Mouse (Mus musculus) limb, embryonic 14.5 days (tissue): Measurements from ENCODE around the gene Gm4869. TPM values are rescaled to one million over a fixed set of nuclear protein-coding genes. Genes with fewer than 3 reads are reported as not detected.

Experiments used
- ATAC-seq: fragments of 200-750 bp; cut with Nextera tagmentation; 2 replicates; pipeline ENCODE4 v1.8.0; 2017; ENCODE audit warnings: low read depth, moderate number of reproducible peaks, moderate TSS enrichment; ENCODE audit not compliant: low FRiP score
- DNase-seq: peaks from one replicate; pipeline ENCODE4 v3.0.0-alpha.2; 2015; ENCODE audit warnings: low spot score
- H3K27ac ChIP-seq: fragments of 300-500 bp; sonication (generic); replicated peaks from 2 replicates; pipeline ENCODE4 v1.5.1; 2014; ENCODE audit warnings: low read depth, mild to moderate bottlenecking, low read length, moderate library complexity, mixed read lengths
- H3K27me3 ChIP-seq: fragments of 300-500 bp; sonication (generic); 2 replicates; pipeline ENCODE4 v1.6.1; 2014; ENCODE audit warnings: low read length, mixed read lengths; ENCODE audit not compliant: control insufficient read depth, insufficient read depth
- H3K36me3 ChIP-seq: fragments of 300-500 bp; sonication (generic); 2 replicates; pipeline ENCODE4 v1.6.1; 2014; ENCODE audit warnings: mild to moderate bottlenecking, low read length, moderate library complexity, mixed read lengths; ENCODE audit not compliant: control insufficient read depth, insufficient read depth
- H3K4me1 ChIP-seq: fragments of 300-500 bp; sonication (generic); 2 replicates; pipeline ENCODE4 v1.6.1; 2014; ENCODE audit warnings: antibody characterized with exemption, low read length, mixed read lengths; ENCODE audit not compliant: control insufficient read depth, insufficient read depth
- H3K4me2 ChIP-seq: fragments of 300-500 bp; sonication (generic); replicated peaks from 2 replicates; pipeline ENCODE4 v1.6.1; 2014; ENCODE audit warnings: low read depth, mild to moderate bottlenecking, low read length, moderate library complexity; ENCODE audit not compliant: severe bottlenecking
- H3K4me3 ChIP-seq: fragments of 300-500 bp; sonication (generic); replicated peaks from 2 replicates; pipeline ENCODE4 v1.5.1; 2014; ENCODE audit warnings: low read length
- H3K9ac ChIP-seq: fragments of 300-500 bp; sonication (generic); 2 replicates; pipeline ENCODE4 v1.6.1; 2014; ENCODE audit warnings: mild to moderate bottlenecking, low read depth, low read length, moderate library complexity; ENCODE audit not compliant: severe bottlenecking
- H3K9me3 ChIP-seq: fragments of 300-500 bp; sonication (generic); 2 replicates; pipeline ENCODE4 v1.6.1; 2016; ENCODE audit warnings: low read length; ENCODE audit not compliant: control insufficient read depth
- POLR2A ChIP-seq: fragments of 200-500 bp; IDR thresholded peaks from 2 replicates; pipeline ENCODE4 v1.8.0; 2012; ENCODE audit warnings: inconsistent platforms, mild to moderate bottlenecking, moderate library complexity, borderline replicate concordance; ENCODE audit not compliant: insufficient read depth, insufficient read length; ENCODE audit errors: extremely low read depth
- WGBS: fragments of 180-500 bp; shearing (Covaris S2); extraction: QIAGEN DNeasy Blood & Tissue Kit; methylation state at CpG from one replicate; pipeline ENCODE4 v1.1.7; 2014; 5-methylcytosine and 5-hydroxymethylcytosine counted together
- polyA plus RNA-seq, 2 experiments: library from polyadenylated mRNA; depleted of rRNA in 1 of 2; stranded (reverse) in 1 of 2; unstranded in 1 of 2; fragments of >200 nt; fragmentation: Nextera tagmentation in 1 of 2; extraction: Ambion mirVana in 1 of 2; gene quantifications; 2 replicates each; pipeline versions ENCODE4 v1.2.1 to v1.2.3; 2012 to 2014

Gene Gm4869
- 0.13 TPM in 2 replicates for polyA plus RNA-seq (2012; rRNA removed)
- polyA plus RNA-seq (2014; fragmentation: Nextera tagmentation; extraction: Ambion mirVana), result not detected in 2 replicates

DNA sequence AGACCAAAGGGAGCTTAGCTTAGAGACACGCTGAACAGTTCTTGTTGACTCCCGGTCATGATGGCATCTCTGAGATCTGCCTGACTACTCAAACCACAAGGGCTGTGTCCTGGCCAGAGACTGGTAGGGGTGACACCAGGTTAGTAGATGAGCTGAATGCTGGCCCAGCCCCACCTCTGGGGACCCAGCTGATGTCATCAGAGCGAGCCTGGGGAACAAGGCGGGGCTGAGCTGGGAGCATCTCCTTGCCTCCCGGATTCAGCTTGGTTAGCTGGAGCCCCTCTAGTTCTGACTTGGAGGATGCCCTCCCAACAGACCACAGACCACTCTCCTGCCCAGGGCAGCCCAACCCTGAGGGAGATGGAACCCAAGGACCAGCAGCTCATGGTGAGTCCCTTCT lies at the start of gene Gm4869:
Gm4869 (plus strand) TSS at position 301 of the 400 bp plus-strand sequence.
- WGBS, result 81% methylated on average over 5 of the region's 5 CpGs
- no peak within 1 kb of the TSS for H3K9ac ChIP-seq
- no peaks in the 10 kb centered on the region for H3K9me3 ChIP-seq
- peaks cover 54% of the 10 kb centered on the region for H3K36me3 ChIP-seq
- H3K27ac ChIP-seq, result no peak within 1 kb of the TSS
- no peak within 1 kb of the TSS for H3K4me3 ChIP-seq
- H3K4me2 ChIP-seq, result no peak within 1 kb of the TSS
- ATAC-seq (no peak), DNase-seq (no peak)
- H3K4me1 ChIP-seq, result no peaks in the 10 kb centered on the region
- no peak for TF ChIP-seq POLR2A
- H3K27me3 ChIP-seq, result no peaks in the 10 kb centered on the region

DNA sequence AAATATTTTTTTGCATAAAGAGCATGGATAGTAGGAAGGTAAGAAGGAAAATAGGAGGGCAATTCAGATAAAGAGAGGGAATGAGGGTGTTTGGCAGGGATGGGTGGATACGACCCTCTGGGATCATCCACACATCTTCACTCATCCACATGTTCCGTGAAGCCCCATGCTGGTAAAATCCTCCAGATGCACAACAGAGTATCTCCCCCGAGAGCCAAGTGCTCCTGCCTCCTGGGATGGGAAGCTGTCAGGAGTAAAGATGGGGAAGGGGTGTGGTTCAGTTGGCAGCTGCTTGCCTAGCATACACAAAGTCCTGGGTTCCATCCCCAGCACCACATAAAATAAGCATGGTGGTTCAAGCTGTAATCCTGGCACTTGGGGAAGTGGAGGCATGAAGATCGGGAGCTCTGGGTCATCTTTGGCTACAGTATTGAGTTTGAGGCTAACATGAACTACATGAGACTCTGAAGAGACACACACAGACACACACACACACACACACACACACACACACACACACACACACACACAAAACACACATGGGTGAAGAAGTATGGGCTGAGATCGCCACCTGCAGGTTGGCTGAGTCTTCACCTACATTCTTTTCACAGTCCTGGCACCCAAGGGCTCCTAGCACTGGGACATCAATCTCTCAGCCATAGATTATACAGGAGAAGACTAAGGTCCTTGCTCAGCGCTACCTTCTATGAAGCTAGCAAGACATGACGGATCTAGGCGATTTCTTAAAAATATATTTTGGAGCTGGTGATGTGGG lies 49.1 kb upstream of the Gm4869 start:
- no peaks in the 10 kb centered on the region for H3K9me3 ChIP-seq
- no peak for ATAC-seq
- DNase-seq, result no peak
- no peak overlapping the region for H3K4me3 ChIP-seq
- H3K27ac ChIP-seq, result no peak overlapping the region
- H3K27me3 ChIP-seq, result no peaks in the 10 kb centered on the region
- 58% methylated on average over 8 of the region's 8 CpGs for WGBS
- no peaks in the 10 kb centered on the region for H3K4me1 ChIP-seq
- no peak overlapping the region for H3K4me2 ChIP-seq
- H3K36me3 ChIP-seq, result no peaks in the 10 kb centered on the region
- no peak overlapping the region for H3K9ac ChIP-seq
- TF ChIP-seq POLR2A, result no peak

GRCm38 (mm10) chr5:140402640-140403270 lies 42.7 kb upstream of the Gm4869 start:
- no peaks in the 10 kb centered on the region for H3K27me3 ChIP-seq
- H3K36me3 ChIP-seq, result no peaks in the 10 kb centered on the region
- no peak overlapping the region for H3K9ac ChIP-seq
- DNase-seq (peak; percentile 38), ATAC-seq (no peak)
- 64% methylated on average over 4 of the region's 4 CpGs for WGBS
- H3K4me1 ChIP-seq, result 0 out of 2 replicates have a peak, but pooled peaks cover 2% of the 10 kb centered on the region
- H3K4me2 ChIP-seq, result no peak overlapping the region
- H3K9me3 ChIP-seq, result peaks cover 4% of the 10 kb centered on the region; the same call in 1 of the 2 replicates
- no peak overlapping the region for H3K4me3 ChIP-seq
- no peak overlapping the region for H3K27ac ChIP-seq
- TF ChIP-seq POLR2A, result no peak

DNA sequence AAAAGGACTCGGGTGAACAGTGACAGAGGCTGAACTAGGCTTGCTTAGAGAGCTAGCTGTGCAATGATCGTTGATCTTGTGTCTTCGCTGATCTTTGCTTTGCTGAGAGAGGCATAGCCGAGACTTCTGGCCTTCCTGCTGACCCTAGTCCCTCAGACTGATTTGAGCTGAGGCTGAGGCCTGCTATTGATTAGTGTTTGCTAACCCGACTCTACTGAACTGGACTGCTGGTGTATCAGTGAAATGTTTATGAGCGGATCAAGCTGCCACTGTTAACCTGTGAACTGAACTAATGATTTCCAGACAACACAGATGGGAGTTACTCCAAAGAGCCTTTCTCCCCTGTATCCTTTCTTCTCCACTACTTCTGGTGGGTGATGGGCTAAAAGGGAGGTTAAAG lies 40.3 kb upstream of the Gm4869 start:
- H3K9me3 ChIP-seq, result peaks cover 4% of the 10 kb centered on the region; the same call in 1 of the 2 replicates
- DNase-seq (no peak), ATAC-seq (peak; percentile 26; the same call in 1 of the 2 replicates)
- H3K4me2 ChIP-seq, result no peak overlapping the region
- no peaks in the 10 kb centered on the region for H3K36me3 ChIP-seq
- 0 out of 2 replicates have a peak, but pooled peaks cover 2% of the 10 kb centered on the region for H3K4me1 ChIP-seq
- no peak for TF ChIP-seq POLR2A
- WGBS, result 23% methylated on average over 6 of the region's 6 CpGs
- H3K9ac ChIP-seq, result no peak overlapping the region
- H3K27ac ChIP-seq, result no peak overlapping the region
- H3K27me3 ChIP-seq, result no peaks in the 10 kb centered on the region
- H3K4me3 ChIP-seq, result no peak overlapping the region

DNA sequence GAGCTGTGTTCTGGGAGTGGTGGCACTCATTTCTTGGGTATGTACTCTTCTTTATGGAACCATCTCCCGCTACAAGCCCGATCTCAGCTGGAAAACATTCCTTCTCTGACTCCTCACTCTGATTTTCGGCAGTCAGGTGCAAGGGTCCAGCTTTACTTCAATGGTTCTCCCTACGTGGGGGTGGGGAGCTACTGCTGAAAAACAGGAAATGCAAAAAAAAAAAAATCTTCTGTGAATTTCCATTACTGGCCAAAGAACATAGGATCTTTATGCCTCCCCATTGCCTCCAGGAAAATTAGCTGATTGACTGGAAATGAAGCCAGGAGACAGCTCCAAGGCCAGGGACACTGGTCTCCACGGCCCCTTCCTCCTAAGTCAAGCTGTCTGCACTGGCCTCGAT lies 38.8 kb upstream of the Gm4869 start:
- WGBS, result 55% methylated on average over 6 of the region's 6 CpGs
- Histone ChIP-seq H3K27ac (no peak overlapping the region), H3K4me1 (0 out of 2 replicates have a peak, but pooled peaks cover 2% of the 10 kb centered on the region), H3K36me3 (no peaks in the 10 kb centered on the region), H3K27me3 (no peaks in the 10 kb centered on the region), H3K4me3 (no peak overlapping the region), H3K4me2 (no peak overlapping the region), H3K9me3 (peaks cover 4% of the 10 kb centered on the region; the same call in 1 of the 2 replicates), H3K9ac (no peak overlapping the region)
- DNase-seq (no peak), ATAC-seq (no peak)
- TF ChIP-seq POLR2A, result no peak
